Mouse (Mus musculus) liver, adult (tissue): ENCODE results near the gene Vps37c.

ENCODE experiments used
- GATA4 ChIP-seq: IDR thresholded peaks from 2 replicates; pipeline ENCODE4 v1.6.1; 2014; ENCODE audit warnings: mild to moderate bottlenecking, low read length; ENCODE audit not compliant: insufficient replicate concordance

Vps37c gene

DNA sequence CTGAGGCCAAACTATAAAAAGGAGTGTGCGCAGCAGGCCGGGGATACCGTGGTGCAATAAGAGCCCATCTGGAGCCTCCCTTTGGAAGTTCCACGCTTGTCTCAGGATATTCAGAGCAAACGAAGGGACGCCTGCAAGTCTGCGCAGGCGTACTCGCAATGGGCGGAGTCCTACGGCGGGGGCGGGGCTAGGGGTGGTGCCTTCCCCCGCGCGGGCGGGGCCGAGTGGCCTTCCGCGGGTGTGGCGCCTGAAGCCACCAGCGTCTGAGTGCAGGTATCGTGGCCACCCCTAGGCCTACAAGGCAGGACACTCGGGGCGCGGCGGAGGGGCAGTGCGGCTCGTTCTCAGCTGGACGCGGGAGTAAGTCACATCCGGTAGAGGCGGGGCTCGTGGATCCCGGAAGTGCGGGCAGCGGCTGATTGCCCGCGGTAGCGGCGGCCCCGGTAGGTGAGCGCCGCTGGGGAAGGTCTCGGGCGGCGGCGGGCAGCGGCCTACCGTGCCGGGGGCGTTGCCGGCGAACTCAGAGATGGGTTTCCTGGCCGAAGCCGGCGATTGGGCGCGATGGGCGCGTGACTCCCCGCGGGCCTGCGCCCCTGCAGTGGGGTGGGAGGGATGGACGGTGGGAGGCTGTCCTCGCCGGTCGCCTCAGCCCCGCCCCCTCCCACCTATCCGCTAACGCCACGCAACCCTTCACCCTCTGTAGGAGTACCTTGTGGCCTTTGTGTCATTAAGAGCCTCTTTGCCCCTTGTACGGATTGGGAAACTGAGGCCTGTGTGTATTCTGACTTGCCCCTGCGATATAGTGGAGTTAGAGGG lies at the start of gene Vps37c:
Vps37c (plus strand) TSS at position 199 of the 816 bp plus-strand sequence.
- peak; percentile 27; the same call in 1 of the 2 replicates for TF ChIP-seq GATA4

- TF ChIP-seq GATA4: no peak
These were observed 48.5 kb upstream of the Vps37c start for GRCm38 (mm10) chr19:10640080-10640479.

DNA sequence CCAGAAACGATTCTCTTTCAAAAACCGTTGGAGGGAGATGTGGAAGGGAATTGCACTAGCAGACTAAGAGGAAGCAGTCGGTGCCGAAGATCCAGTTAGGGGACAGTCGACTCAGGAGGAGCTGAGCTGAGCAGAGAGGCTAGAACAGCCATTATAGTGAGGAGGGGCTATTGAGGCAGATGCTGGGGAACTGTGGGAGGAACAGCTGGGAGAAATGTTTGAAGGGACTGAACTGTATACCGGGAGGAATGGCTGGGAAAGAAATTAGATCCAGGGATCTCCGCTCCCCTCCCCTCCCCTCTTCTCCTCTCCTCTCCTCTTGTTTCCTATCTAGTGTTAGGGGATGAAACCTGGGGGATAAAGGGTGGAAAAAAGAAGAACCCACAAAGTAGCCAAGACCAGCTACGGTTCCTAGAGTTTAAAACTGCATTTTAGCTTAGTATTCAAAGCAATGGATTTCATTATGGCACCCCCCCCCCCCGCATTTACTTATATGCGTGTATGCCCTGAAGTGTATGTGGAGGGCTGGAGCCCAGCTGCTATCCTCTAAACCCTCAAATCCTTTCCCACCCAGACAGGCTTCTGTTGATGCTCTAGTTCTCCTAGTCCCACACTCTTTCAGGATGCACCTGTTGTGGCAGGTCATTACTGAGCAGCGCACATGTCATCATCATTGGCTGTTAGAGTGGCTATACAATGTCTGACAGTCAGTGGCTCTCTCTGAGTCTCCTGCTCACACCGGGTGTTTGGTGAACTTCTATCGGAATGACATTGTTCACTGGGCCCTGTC lies 47.8 kb upstream of the Vps37c start:
- no peak for TF ChIP-seq GATA4

- TF ChIP-seq GATA4: no peak
These were observed 42.9 kb upstream of the Vps37c start for GRCm38 (mm10) chr19:10645616-10646015.

DNA sequence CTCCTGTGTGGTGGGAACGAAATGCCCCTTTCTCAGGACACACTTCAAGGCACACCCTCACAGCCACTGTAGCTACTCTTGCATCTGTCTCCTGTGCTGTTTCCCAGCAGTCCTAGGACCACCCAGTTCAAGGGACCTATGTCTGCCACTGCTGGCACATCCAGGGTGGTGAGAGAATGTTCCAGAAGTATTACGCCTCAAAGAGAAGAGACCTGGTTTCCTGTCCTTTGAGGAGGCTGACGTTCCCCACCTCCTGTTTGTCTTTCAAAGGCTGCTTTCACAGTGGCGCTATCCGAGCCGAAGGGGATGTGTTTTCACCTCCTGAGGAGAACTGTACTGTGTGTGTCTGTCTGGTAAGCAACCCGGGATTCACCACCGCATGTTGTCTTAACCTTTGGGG lies 40.4 kb upstream of the Vps37c start:
- TF ChIP-seq GATA4: no peak

GRCm38 (mm10) chr19:10656058-10656457 lies 32.5 kb upstream of the Vps37c start:
- no peak for TF ChIP-seq GATA4

DNA sequence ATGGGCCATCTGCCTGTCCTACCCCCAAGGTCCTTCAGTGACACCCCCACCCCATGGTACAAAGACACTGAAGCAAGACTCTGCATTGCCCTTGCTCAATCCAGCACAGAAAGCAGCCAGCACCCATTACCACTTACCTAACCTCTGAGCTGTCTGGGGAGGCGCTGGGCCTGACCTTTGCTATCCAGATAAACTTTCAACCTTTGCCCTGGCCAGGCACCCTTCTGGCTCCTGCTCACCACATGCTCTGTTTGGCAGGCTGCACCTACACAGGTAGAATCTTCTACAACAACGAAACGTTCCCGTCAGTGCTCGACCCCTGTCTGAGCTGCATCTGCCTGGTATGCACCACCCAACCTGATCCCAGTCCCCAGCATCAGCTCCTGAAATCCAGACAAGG lies 30.8 kb upstream of the Vps37c start:
- peak; percentile 87; the same call in 1 of the 2 replicates for TF ChIP-seq GATA4

- TF ChIP-seq GATA4: no peak
These were observed 30.1 kb upstream of the Vps37c start for GRCm38 (mm10) chr19:10658406-10658805.

DNA sequence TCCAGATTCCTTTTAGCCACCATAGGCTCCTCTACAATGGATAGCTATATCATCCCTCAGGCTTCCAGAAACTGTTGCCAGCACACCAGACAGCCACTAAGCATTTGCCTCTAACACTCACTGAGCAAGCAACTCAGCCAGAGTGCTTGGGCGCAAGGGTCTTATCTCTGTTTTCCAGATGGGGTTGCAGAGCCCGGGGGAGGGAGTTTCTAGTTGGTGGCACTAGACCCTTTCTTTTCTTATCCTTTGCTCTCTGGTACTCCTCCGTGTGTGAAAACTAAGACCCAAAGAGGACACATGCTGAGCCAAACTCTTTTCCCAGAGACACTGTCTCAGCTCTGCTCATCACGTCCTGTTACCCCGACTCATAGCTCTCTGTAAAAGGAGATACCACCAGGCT lies 27.2 kb upstream of the Vps37c start:
- no peak for TF ChIP-seq GATA4

DNA sequence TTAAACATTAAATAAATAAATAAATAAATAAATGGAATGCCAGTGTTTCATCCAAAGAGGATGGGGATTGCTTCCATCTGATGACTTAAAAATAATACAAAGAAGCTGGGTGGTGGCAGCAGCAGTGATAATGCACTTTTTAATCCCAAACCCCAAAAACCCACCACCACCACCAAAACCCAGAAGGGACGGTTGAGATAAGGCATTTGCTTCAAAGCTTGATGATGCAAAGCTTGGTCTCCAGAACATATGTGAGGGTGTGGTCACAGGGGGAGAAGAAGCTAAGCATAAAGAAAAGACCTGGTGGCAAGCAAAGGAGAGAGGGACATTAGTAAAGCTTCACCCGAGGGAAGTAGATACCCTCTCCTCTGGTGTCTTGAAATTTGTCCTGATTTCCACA lies 26.6 kb upstream of the Vps37c start:
- no peak for TF ChIP-seq GATA4

- TF ChIP-seq GATA4: no peak
These were observed 25.9 kb upstream of the Vps37c start for GRCm38 (mm10) chr19:10662665-10663064.

DNA sequence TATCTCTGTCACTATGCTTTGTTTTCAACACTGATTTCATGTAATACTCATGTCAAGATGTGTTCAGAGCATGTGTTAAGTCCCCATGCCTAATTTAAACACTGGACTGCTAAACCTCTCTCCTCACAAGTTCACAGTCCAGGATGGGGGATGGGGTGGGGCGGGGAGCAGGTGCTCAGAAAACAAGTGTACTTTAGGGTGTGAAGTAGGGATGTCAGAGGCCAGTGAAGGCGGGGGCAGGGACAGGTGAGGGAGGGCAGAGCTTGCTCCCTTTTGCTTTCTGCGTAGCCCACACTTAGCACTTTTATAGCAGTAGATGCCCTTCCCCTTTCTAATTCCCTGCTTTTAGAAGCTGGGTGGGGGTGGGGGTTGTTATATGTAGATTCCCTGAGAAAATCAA lies 23.4 kb upstream of the Vps37c start:
- TF ChIP-seq GATA4: no peak

GRCm38 (mm10) chr19:10665499-10665898 lies 23.0 kb upstream of the Vps37c start:
- no peak for TF ChIP-seq GATA4

GRCm38 (mm10) chr19:10671319-10671718 lies 17.2 kb upstream of the Vps37c start:
- TF ChIP-seq GATA4: no peak

GRCm38 (mm10) chr19:10671854-10672417 lies 16.6 kb upstream of the Vps37c start:
- no peak for TF ChIP-seq GATA4

- TF ChIP-seq GATA4: no peak
These were observed 15.3 kb upstream of the Vps37c start for GRCm38 (mm10) chr19:10673275-10673674.
